Comparison of ENCODE assay signal across 1 mouse cellular context in genomic region chr11:74559793-74560433, GRCm38 (mm10).
TF ChIP-seq lines count a peak whose summit lies in the region.

No protein-coding gene starts in this region.

TF ChIP-seq in MEL, 35 proteins besides CTCF, POLR2A, EP300 and RAD21 (continued from another document):
- TF ChIP-seq NELFE (IDR thresholded peaks at IDR 0.05; ENCODE audit: low read depth, low read length): no peak
